Mouse (Mus musculus): Measurements from ENCODE around the gene Ece1. TPM values are rescaled to one million over a fixed set of nuclear protein-coding genes. Genes with fewer than 3 reads are reported as not detected.
A peak's percentile ranks its signal among the peaks of the same experiment; 100 is the strongest.

Gene Ece1
- polyA plus RNA-seq, 1 experiment = 111 TPM

- 38% methylated on average over 4 of the region's 4 CpGs for WGBS
- Histone ChIP-seq H3K4me3 (replicated peaks; ENCODE audit: extremely low read depth, low read depth, low read length) (no peak overlapping the region), H3K4me1 (ENCODE audit: control insufficient read depth, insufficient read depth, low read length) (peaks cover 52% of the 10 kb centered on the region)
- TF ChIP-seq CTCF (IDR thresholded peaks at IDR 0.05; ENCODE audit: insufficient read depth, low read length) (peak; percentile 64), POLR2A (IDR thresholded peaks at IDR 0.05; ENCODE audit: borderline replicate concordance, extremely low read depth, low read depth, low read length) (no peak)
- DNase-seq = peak; percentile 54
Observed at GRCm38 (mm10) chr4:137890596-137890995, 28.6 kb downstream of the Ece1 start.

- WGBS = 46% methylated on average over 4 of the region's 4 CpGs
Observed at GRCm38 (mm10) chr4:137891553-137892145, 29.6 kb downstream of the Ece1 start.

DNA sequence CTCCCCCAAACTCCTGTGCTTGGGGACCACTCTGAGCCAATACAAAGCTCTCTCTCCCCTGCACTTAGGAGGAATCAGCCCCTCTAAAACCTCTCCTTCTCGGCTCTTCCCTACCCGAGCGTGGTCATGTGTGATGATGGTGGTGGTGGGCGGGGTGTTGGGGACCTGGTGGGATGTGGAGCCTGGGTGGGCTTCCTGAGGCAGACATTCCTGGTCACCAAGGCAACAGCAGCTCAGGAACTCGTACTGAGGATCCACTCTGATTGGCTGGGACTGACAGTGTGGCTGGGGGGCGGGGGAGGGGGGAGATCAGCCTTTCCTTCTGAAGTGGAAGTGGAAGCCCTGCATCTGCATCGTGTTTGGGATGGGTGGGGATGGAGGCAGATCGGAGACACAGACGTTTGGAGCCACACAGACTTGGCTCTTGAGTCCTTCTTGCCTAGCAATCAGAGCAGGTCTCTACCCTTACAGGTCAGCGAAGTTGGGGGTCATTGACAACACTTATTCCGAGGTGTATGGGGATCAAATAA lies 30.7 kb downstream of the Ece1 start:
- TF ChIP-seq POLR2A (IDR thresholded peaks at IDR 0.05; ENCODE audit: borderline replicate concordance, extremely low read depth, low read depth, low read length) (no peak), CTCF (IDR thresholded peaks at IDR 0.05; ENCODE audit: insufficient read depth, low read length) (no peak)
- DNase-seq = no peak
- no peak overlapping the region for H3K4me3 ChIP-seq (replicated peaks; ENCODE audit: extremely low read depth, low read depth, low read length)
- H3K4me1 ChIP-seq (ENCODE audit: control insufficient read depth, insufficient read depth, low read length) = peaks cover 49% of the 10 kb centered on the region
- WGBS = 48% methylated on average over 11 of the region's 11 CpGs

More at GRCm38 (mm10) chr4:137891553-137892145, 29.6 kb downstream of the Ece1 start:
- no peak for DNase-seq
- peaks cover 49% of the 10 kb centered on the region for H3K4me1 ChIP-seq (ENCODE audit: control insufficient read depth, insufficient read depth, low read length)
- H3K4me3 ChIP-seq (replicated peaks; ENCODE audit: extremely low read depth, low read depth, low read length) = no peak overlapping the region
- TF ChIP-seq POLR2A (IDR thresholded peaks at IDR 0.05; ENCODE audit: borderline replicate concordance, extremely low read depth, low read depth, low read length) (no peak), CTCF (IDR thresholded peaks at IDR 0.05; ENCODE audit: insufficient read depth, low read length) (no peak)

GRCm38 (mm10) chr4:137896612-137897297 lies 34.7 kb downstream of the Ece1 start:
- 45% methylated on average over 12 of the region's 12 CpGs for WGBS
- no peak for TF ChIP-seq POLR2A (IDR thresholded peaks at IDR 0.05; ENCODE audit: borderline replicate concordance, extremely low read depth, low read depth, low read length)
- TF ChIP-seq CTCF (IDR thresholded peaks at IDR 0.05; ENCODE audit: insufficient read depth, low read length) = no peak
- Histone ChIP-seq H3K4me3 (replicated peaks; ENCODE audit: extremely low read depth, low read depth, low read length) (no peak overlapping the region), H3K4me1 (ENCODE audit: control insufficient read depth, insufficient read depth, low read length) (peaks cover 27% of the 10 kb centered on the region)
- no peak for DNase-seq

- Histone ChIP-seq H3K4me3 (replicated peaks; ENCODE audit: extremely low read depth, low read depth, low read length) (no peak overlapping the region), H3K4me1 (ENCODE audit: control insufficient read depth, insufficient read depth, low read length) (peaks cover 22% of the 10 kb centered on the region)
- DNase-seq = peak; percentile 52
- 12% methylated on average over 8 of the region's 8 CpGs for WGBS
- TF ChIP-seq POLR2A (IDR thresholded peaks at IDR 0.05; ENCODE audit: borderline replicate concordance, extremely low read depth, low read depth, low read length) = no peak
- TF ChIP-seq CTCF (IDR thresholded peaks at IDR 0.05; ENCODE audit: insufficient read depth, low read length) = no peak
Observed at GRCm38 (mm10) chr4:137897298-137897612, 35.2 kb downstream of the Ece1 start.

DNA sequence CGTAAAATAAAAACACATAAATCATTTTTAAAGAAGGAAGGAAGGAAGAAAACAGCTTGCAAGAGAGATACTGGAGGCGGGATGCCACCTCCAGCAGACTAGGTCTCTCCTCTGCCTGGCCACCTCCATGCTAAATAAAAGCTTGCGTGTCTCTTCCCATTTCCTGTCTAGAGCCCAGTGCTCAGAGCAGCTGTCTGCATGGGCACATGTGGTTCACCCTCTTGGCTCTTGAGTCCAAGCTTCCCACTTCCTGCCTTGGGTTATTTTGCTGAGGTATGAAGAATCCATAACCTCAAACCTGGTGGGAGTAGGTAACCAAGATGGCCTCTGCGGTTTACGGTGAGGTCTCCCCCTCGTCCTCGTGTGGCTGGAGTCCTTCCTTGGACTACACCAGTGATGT lies 36.5 kb downstream of the Ece1 start:
- no peak overlapping the region for H3K4me3 ChIP-seq (replicated peaks; ENCODE audit: extremely low read depth, low read depth, low read length)
- TF ChIP-seq CTCF (IDR thresholded peaks at IDR 0.05; ENCODE audit: insufficient read depth, low read length) (no peak), POLR2A (IDR thresholded peaks at IDR 0.05; ENCODE audit: borderline replicate concordance, extremely low read depth, low read depth, low read length) (no peak)
- H3K4me1 ChIP-seq (ENCODE audit: control insufficient read depth, insufficient read depth, low read length) = peaks cover 17% of the 10 kb centered on the region
- WGBS = 61% methylated on average over 7 of the region's 7 CpGs
- no peak for DNase-seq

GRCm38 (mm10) chr4:137902268-137902667 lies 40.2 kb downstream of the Ece1 start:
- Histone ChIP-seq H3K4me1 (ENCODE audit: control insufficient read depth, insufficient read depth, low read length) (peaks cover 14% of the 10 kb centered on the region), H3K4me3 (replicated peaks; ENCODE audit: extremely low read depth, low read depth, low read length) (no peak overlapping the region)
- TF ChIP-seq POLR2A (IDR thresholded peaks at IDR 0.05; ENCODE audit: borderline replicate concordance, extremely low read depth, low read depth, low read length) (no peak), CTCF (IDR thresholded peaks at IDR 0.05; ENCODE audit: insufficient read depth, low read length) (no peak)
- DNase-seq = no peak
- 85% methylated on average over 13 of the region's 13 CpGs for WGBS

GRCm38 (mm10) chr4:137902873-137903272 lies 40.8 kb downstream of the Ece1 start:
- Histone ChIP-seq H3K4me1 (ENCODE audit: control insufficient read depth, insufficient read depth, low read length) (peaks cover 15% of the 10 kb centered on the region), H3K4me3 (replicated peaks; ENCODE audit: extremely low read depth, low read depth, low read length) (no peak overlapping the region)
- DNase-seq = no peak
- WGBS = 54% methylated on average over 7 of the region's 7 CpGs
- TF ChIP-seq CTCF (IDR thresholded peaks at IDR 0.05; ENCODE audit: insufficient read depth, low read length) (no peak), POLR2A (IDR thresholded peaks at IDR 0.05; ENCODE audit: borderline replicate concordance, extremely low read depth, low read depth, low read length) (no peak)

DNA sequence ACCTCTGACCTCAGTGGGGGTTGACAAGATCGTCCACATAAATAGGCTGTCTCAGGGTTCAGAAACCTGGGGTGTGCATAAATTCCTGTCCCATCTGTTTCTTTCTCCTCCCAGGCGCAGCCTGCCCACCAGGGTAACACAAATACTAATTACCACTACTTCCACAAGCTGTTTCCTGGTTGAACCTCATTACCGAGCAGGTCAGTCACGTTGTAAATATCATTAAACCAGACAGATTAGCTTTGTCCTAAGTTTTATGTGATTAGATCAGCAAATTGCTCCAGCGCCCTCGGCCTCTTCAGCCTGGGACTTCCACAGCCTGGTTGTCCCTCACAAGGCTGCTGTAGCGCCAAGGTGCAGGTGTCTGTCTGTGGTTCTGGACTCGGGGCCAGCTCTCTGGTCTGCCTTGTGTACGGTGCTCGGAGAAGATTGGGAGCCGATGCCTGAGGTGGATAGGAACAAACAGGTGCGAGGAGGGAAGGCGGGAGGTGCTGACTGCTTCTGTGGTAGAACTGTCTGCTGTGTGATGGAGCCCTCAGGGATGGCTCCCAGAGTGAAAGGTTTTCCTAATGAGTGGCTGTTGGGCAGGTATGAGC lies 43.0 kb downstream of the Ece1 start:
- no peak for DNase-seq
- peaks cover 12% of the 10 kb centered on the region for H3K4me1 ChIP-seq (ENCODE audit: control insufficient read depth, insufficient read depth, low read length)
- H3K4me3 ChIP-seq (replicated peaks; ENCODE audit: extremely low read depth, low read depth, low read length) = no peak overlapping the region
- no peak for TF ChIP-seq POLR2A (IDR thresholded peaks at IDR 0.05; ENCODE audit: borderline replicate concordance, extremely low read depth, low read depth, low read length)
- TF ChIP-seq CTCF (IDR thresholded peaks at IDR 0.05; ENCODE audit: insufficient read depth, low read length) = no peak
- WGBS = 71% methylated on average over 13 of the region's 13 CpGs

All from lung, adult 2 months (tissue).